Mouse (Mus musculus) urinary bladder, adult 2 months (tissue): ENCODE results near the gene Znfx1. TPM values are rescaled to one million over a fixed set of nuclear protein-coding genes. Genes with fewer than 3 reads are reported as not detected.

Experiments
- DNase-seq: peaks from one replicate; pipeline ENCODE4 v3.0.0; 2022; ENCODE audit warnings: low spot score
- polyA plus RNA-seq: library from polyadenylated mRNA; depleted of rRNA; stranded (reverse); fragments of >200 nt; gene quantifications from 2 replicates; pipeline ENCODE4 v1.2.3, GENCODE M21; 2012; rRNA removed

The Znfx1 gene
- polyA plus RNA-seq, result 18.0 and 31.0 TPM in 2 replicates

GRCm38 (mm10) chr2:167062965-167063880 lies at the start of gene Znfx1:
TSS of gene Znfx1 (minus strand) at chr2:167063015.
- peak; percentile 98 for DNase-seq

DNA sequence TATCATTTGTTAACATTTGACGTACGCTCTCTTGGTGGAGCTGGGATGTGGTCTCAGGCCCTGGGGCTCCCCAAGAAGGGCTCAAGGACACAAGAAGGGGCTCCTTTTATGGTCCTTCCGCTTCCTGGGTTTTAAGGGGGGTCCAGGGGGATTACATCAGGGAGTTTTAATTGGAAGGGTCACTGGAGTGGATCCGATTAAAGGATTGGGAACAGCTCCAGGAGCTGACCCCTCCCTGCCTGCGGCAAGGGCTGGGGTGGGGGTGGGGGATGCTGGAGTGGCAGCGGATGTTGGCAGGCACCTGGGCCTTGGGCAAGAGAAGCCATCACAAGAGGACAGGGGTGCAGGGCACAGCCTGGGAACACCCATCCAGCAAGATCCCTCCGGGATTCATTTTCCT lies 49.4 kb upstream of the Znfx1 start:
- no peak for DNase-seq

- DNase-seq, result no peak
Measured at GRCm38 (mm10) chr2:167109506-167109905, 46.7 kb upstream of the Znfx1 start.

DNA sequence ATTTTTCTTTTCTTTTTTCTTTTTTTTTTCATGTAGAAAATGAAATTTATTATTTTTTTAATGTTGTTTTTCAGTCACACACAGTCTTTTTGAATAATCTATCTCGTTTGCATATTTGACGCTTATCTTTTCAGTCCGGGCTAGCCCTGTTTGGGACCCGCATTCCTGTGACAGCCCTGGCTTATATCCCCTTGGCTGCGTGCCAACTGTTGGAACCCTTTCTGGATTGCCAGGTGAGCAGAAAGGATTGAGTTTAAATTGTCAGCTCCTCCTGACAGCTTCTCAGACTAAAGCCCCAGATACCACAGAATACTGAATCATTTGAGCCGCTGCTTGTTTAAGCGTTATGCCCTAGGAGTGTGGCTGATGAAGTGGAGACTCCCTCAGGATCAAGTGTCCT lies 40.7 kb upstream of the Znfx1 start:
- no peak for DNase-seq

- no peak for DNase-seq
Measured at GRCm38 (mm10) chr2:167101743-167102441, 39.1 kb upstream of the Znfx1 start.

- no peak for DNase-seq
Measured at GRCm38 (mm10) chr2:167094688-167095087, 31.9 kb upstream of the Znfx1 start.

DNA sequence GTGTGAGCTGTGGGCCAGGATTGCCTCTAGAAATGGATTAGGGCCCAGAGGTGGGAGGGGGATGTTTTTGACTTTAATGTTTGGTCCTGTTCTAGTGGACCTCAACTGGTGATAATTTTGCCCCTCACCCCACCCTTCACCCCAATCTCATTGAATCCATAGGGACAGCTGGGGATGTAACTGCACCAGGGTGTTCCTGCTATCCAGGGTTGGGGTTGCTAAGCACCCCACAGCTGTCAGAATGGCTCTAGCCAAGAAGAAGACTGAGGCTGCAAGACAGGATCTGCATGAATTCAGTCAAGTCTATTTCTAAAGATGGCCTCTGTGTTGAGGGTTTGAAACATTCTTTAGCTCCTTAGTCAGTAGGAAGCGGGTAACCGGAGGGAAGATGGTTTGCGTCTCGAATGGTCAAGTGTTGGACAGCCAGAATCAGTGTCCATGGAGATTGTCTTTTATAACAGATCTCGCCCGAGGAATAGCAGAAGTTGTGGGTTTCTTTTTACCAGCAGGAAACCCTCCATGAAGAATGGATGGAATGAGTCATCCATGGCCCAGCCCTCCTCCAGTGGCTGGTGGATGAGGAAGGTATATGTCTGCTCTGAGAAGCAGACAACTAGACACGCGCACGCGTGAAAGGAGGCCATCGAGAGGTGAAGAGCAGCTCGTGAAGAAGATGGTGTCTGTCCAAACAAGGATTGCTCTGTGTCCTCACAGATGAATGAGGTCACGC lies 30.5 kb upstream of the Znfx1 start:
- no peak for DNase-seq

DNA sequence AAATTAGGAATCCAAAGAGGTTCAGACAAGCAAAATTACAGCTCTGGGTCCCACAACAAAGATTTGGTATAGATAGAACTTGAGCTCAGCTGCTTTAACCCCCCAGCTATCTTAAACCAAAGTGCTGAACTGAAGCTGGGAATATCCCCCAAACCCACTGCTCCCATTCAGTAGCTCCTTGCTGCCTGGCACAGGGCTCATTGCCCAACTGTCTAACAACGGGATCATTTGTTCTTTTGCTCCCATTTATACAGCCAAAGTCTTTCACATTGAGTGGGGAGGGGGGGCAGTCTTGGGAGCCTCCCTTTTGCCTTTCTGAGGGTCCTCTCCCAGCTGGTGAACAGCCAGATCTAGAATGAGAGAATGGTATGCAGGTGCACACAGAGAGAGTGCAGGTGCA lies 27.5 kb upstream of the Znfx1 start:
- DNase-seq, result no peak

GRCm38 (mm10) chr2:167086836-167087235 lies 24.0 kb upstream of the Znfx1 start:
- no peak for DNase-seq

- DNase-seq, result no peak
Measured at GRCm38 (mm10) chr2:167086092-167086491, 23.3 kb upstream of the Znfx1 start.

GRCm38 (mm10) chr2:167081639-167082038 lies 18.8 kb upstream of the Znfx1 start:
- no peak for DNase-seq

DNA sequence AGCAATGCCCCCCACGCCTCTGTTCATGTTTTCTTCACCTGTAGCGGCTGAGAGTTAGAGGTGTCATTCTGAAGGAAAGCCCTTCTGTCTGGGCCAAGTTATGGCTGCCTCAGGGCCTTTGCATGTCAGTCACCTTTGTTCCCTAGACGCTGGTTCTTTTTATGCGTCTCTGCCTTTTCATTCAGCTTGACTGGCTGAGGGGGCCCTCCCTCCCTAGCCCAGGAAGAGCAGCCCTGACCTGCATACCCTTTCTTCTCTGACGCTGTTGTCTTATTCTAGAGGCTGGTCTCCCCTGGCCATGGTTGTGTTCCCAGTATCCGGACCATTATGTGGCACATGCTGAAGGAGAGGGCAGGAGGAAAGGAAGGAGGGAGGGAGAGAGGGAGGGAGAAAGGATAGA lies 18.3 kb upstream of the Znfx1 start:
- DNase-seq, result no peak

DNA sequence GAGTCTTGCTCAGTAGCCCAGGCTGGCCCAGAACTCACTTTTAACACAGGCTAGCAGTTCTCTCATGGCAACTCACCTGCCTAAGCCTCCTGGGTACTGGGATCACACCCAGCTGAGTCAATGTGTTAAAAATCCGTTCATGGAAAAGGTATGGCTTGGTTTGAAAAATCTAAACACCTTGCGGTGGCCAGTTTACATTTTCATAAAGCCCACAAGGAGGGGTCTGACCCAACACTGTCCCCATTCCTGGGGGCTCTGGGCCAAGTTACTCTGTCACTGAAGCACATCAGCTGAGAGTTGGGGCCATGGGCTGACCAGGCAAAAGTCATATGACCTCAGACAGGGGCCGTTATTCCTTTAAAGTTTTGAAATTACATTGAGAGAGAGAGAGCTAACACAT lies 17.6 kb upstream of the Znfx1 start:
- no peak for DNase-seq

GRCm38 (mm10) chr2:167079535-167080257 lies 16.9 kb upstream of the Znfx1 start:
- DNase-seq, result no peak

- DNase-seq, result no peak
Measured at GRCm38 (mm10) chr2:167078931-167079495, 16.2 kb upstream of the Znfx1 start.

DNA sequence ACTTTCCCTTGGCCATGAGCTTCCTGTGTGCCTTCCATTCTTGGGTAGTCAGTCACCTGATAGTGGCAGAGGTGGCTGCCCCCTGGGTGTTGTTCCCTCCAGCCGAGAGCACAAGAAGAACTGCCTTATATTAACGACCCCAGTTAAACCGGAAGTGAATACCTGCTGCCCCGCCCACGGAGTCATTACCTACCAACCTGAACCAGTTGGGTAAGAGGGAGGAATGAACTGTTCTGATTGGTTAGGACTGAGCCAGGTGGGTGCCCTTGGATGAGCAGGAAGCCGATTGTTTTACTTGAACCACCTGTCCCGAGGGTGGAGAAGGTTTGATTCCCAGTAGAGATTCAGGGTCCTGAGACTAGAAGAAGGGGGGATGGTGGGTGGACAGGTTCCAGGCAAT lies 15.7 kb upstream of the Znfx1 start:
- DNase-seq, result no peak

GRCm38 (mm10) chr2:167077199-167077962 lies 14.6 kb upstream of the Znfx1 start:
- DNase-seq, result no peak

GRCm38 (mm10) chr2:167076759-167077158 lies 13.9 kb upstream of the Znfx1 start:
- no peak for DNase-seq

GRCm38 (mm10) chr2:167076352-167076751 lies 13.5 kb upstream of the Znfx1 start:
- no peak for DNase-seq

GRCm38 (mm10) chr2:167074587-167074986 lies 11.8 kb upstream of the Znfx1 start:
- DNase-seq, result no peak
